Mouse (Mus musculus) heart, adult 8-10 months (tissue): ENCODE measurements around the gene Cyp4f39. TPM values are rescaled to one million over a fixed set of nuclear protein-coding genes. Genes with fewer than 3 reads are reported as not detected.
A peak's percentile ranks its signal among the peaks of the same experiment; 100 is the strongest.
"Not testable (repeated sequence)": the region's sequence is repeated elsewhere in the genome, so short reads cannot be mapped to it uniquely, and the experiment has no call there.

Source experiments
- DNase-seq: peaks from one replicate; pipeline ENCODE4 v3.0.0; 2022; ENCODE audit warnings: low spot score
- total RNA-seq, 4 experiments: library from RNA; stranded (reverse); gene quantifications; 2 replicates each; pipeline ENCODE4 v1.2.4; 2022

Cyp4f39 gene
- total RNA-seq, 4 experiments from 2014 or later: 0.23 TPM; not detected in 3

DNA sequence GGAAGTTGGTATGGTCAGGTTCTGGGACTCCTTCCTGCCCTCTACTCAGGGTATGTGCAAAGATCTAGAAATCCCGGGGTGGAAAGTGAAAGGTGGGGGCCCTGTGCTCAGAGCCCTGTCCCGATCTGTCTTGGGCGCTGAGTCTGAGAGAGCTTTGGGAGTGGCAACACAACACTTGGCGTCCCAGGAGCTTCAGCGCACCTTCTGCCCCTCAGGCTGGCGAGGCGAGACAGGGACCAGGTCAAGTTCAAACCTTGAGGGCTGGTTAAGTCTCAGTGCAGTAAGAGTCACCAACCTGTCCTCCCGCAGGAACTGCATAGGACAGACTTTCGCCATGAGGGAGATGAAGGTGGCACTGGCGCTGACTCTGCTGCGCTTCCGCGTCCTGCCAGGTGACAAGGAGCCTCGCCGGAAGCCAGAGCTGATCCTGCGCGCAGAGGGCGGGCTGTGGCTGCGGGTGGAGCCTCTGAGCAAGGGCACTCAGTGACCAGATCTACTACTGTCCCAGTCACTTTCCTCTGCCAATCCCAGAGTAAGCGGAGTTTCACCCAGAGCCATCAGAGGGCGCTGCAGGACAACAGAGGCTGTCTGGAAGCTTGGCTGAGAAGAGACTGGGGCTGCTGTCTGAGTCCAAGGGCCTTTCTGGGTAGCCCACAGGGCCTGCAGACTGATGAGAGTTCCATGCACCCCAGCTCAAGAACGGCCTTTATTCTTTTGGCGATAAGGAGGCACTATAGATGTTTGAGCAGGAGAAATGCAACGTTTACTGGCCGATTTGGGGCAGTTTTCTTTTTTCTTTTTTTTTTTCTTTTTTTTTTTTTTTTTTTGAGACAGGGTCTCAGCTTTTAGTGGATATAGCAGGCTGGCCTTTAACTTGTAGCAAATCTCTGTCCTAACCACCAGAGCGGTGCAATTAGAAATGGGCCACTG, 76.2 kb downstream of the Cyp4f39 start:
- DNase-seq: peak; percentile 86

DNA sequence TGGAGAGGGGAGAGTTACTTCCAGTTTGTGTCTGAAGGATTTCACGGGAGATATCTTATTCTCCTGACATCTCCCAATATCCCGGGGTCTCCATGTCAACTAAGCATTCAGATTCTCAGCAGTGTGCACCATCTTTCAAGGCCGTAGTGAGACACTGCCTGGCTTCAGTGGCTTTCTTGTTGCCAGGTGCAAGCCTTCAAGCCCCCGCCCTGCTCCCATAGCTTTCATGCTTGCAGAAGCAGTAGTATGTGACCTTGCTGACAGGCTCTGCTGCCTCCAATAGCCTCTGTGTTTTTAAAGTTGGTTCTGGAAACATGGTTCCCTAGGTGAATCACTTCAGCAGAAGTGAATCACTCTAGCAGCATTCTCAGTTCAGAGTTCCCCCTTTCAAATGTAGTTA, 79.8 kb downstream of the Cyp4f39 start:
- DNase-seq: not testable (repeated sequence)

DNA sequence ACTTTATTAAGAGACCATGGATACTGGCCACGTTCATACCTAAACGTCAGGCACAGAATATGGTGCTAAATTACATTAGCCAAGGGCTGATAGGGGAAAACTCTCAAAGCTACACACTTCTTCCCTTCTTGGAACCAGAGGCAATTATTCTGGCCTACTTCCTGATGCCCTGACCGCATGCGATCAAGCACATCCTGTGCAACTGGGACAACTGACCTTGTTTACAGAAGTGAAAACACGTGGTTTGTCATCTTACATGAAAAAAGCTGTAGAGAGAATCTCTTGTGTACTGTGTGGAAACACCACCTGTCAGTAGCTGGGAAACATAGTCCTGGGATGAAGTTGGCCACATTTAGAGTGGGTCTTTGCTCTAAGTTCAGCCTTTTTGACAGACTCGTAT, 81.5 kb downstream of the Cyp4f39 start:
- no peak for DNase-seq

DNA sequence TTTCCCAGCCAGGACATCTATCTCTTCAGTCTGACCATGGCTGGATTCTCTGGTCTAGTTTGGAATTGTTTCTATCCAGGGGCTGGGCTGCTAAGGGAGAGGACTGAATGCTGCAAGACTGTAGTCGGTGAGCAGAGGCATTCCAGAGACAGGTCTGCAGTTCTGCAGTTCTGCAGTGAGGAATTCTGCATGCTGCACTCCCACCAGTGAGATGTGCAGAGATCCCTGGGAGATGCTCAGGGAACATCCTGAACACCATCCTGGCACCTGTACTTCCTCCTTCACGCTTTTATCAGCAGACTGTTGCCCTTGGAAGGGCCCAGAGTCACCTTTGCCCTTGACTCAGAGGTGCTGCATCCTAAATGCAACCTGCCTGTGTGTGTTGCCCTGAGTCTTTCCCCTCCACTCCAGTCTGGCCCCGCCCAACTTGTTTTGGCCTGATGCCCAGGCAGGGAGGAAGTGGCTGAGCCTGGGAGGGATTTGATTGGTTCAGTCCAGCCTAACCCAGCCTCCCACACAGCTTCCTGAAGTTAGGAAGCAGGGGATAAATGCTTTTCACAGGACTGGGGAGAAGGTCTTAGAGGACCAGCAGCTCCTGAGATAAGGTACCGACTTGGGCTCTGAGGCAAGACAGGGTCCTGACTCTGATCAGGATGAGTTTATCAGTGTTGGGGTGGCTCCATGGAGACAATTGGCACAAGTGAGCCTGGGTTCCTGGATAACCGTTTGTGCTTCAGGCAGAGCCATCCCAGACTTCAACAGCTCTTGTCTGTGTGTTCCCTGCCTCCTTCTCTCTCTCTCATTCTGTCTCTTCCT, 83.7 kb downstream of the Cyp4f39 start, which contains the start of gene Cyp4f16:
Gene Cyp4f16, plus strand, starts transcription at position 508 of the 816 bp plus-strand sequence.
- DNase-seq: peak; percentile 96

DNA sequence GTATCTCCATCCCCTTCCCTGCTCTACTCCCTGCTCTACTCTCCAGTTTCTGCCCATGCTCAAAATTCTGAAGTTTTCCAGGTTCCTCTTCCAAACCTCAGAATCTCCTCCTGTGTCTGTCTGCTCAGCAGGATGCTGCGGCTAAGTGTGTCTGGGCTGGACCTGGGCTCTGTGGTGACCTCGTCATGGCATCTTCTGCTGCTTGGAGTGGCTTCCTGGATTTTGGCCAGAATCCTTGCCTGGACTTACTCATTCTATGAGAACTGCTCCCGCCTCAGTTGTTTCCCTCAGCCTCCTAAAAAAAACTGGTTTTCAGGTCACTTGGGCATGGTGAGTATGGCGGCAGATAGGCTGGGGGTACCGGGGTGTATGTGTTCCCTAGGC, 84.3 kb downstream of the Cyp4f39 start:
- no peak for DNase-seq

Other genes with a start within 250 kb of the Cyp4f39 start
- 10 to 100 TPM; 48.1 to 61.7 (median 48.7) TPM for gene Brd4, start 168.0 kb upstream of the Cyp4f39 start, total RNA-seq
- gene Akap8, start 131.5 kb upstream of the Cyp4f39 start, total RNA-seq: 10 to 100 TPM; 34.6 to 51.5 (median 44.6) TPM
- 10 to 100 TPM; 41.4 to 55.8 (median 46.3) TPM for gene Akap8l, start 102.1 kb upstream of the Cyp4f39 start, total RNA-seq
- 10 to 100 TPM; 14.0 to 17.2 (median 15.4) TPM for gene Wiz, start 63.3 kb upstream of the Cyp4f39 start, total RNA-seq
- gene Rasal3, start 49.1 kb upstream of the Cyp4f39 start, total RNA-seq: 1 to 10 TPM in 1 of 4 experiments, under 1 TPM in 3; 0.33 to 1.2 (median 0.61) TPM
- not detected for gene Pglyrp2, start 28.6 kb upstream of the Cyp4f39 start, total RNA-seq
- 1 to 10 TPM; 4.8 to 9.0 (median 7.8) TPM for gene Cyp4f17, start 53.3 kb downstream of the Cyp4f39 start, total RNA-seq
- gene Cyp4f16, start 83.8 kb downstream of the Cyp4f39 start, total RNA-seq: 1 to 10 TPM; 6.5 to 9.8 (median 7.3) TPM
- not detected for gene Cyp4f37, start 168.6 kb downstream of the Cyp4f39 start, total RNA-seq
- gene Cyp4f40, start 206.2 kb downstream of the Cyp4f39 start, total RNA-seq: not detected
- under 1 TPM in 1 of 4 experiments, not detected in 3; 0.16 TPM for gene Cyp4f15, start 232.9 kb downstream of the Cyp4f39 start, total RNA-seq